Mouse (Mus musculus) CD4-positive, CD25-positive, alpha-beta regulatory T cell, adult 9 weeks (primary cell): ENCODE results near the gene Cpne4. TPM values are rescaled to one million over a fixed set of nuclear protein-coding genes. Genes with fewer than 3 reads are reported as not detected.

Experiments
- polyA plus RNA-seq: library from polyadenylated mRNA; unstranded; fragments of 100-300 nt; shearing (Covaris generic); gene quantifications from one replicate; pipeline ENCODE4 v1.2.1, GENCODE M21; 2017

The Cpne4 gene
- not detected for polyA plus RNA-seq

GRCm38 (mm10) chr9:104546986-104547385, at the start of gene Cpne4:
Gene Cpne4, plus strand, starts transcription at chr9:104547286.

GRCm38 (mm10) chr9:105053147-105053557, 506.1 kb downstream of the Cpne4 start, which contains the start of gene Mrpl3:
Gene Mrpl3, plus strand, starts transcription at chr9:105053239.

Other genes starting within 250 kb of the Cpne4 start
- gene Acpp, start 209.5 kb upstream of the Cpne4 start, polyA plus RNA-seq: 9.7 TPM